Mouse (Mus musculus) stomach, postnatal 0 days (tissue): ENCODE measurements at regions not wholly inside any gene's neighbourhood (a gene's known extent, or its start where the extent isn't known, plus 50 kb on each side); places are given as distances from the start of the nearest gene placed in this dataset.

Experiments used
- ATAC-seq: fragments of 200-750 bp; cut with Nextera tagmentation; 2 replicates; pipeline ENCODE4 v1.8.0; 2017; ENCODE audit not compliant: low FRiP score, low TSS enrichment
- DNase-seq: peaks from one replicate; pipeline ENCODE4 v3.0.0-alpha.2; 2016; ENCODE audit warnings: low spot score
- H3K27ac ChIP-seq: fragments of 300-500 bp; sonication (generic); replicated peaks from 2 replicates; pipeline ENCODE4 v1.5.1; 2014; ENCODE audit warnings: mild to moderate bottlenecking, control low read depth
- H3K27me3 ChIP-seq: fragments of 300-500 bp; sonication (generic); 2 replicates; pipeline ENCODE4 v1.6.1; 2014; ENCODE audit warnings: low read length; ENCODE audit not compliant: control insufficient read depth, insufficient read depth
- H3K36me3 ChIP-seq: fragments of 300-500 bp; sonication (generic); 2 replicates; pipeline ENCODE4 v1.6.1; 2014; ENCODE audit warnings: low read length, mixed read lengths; ENCODE audit not compliant: control insufficient read depth, insufficient read depth
- H3K4me1 ChIP-seq: fragments of 300-500 bp; sonication (generic); replicated peaks from 2 replicates; pipeline ENCODE4 v1.6.1; 2014; ENCODE audit warnings: antibody characterized with exemption; ENCODE audit not compliant: control insufficient read depth, insufficient read depth
- H3K4me2 ChIP-seq: fragments of 300-500 bp; sonication (generic); replicated peaks from 2 replicates; pipeline ENCODE4 v1.6.1; 2014; ENCODE audit warnings: low read depth, mild to moderate bottlenecking, control low read depth, moderate library complexity
- H3K4me3 ChIP-seq: fragments of 300-500 bp; sonication (generic); 2 replicates; pipeline ENCODE4 v1.5.1; 2014; ENCODE audit warnings: low read depth, low read length, control low read depth
- H3K9ac ChIP-seq: fragments of 300-500 bp; sonication (generic); 2 replicates; pipeline ENCODE4 v1.6.1; 2014; ENCODE audit warnings: mild to moderate bottlenecking, low read length, control low read depth, mixed read lengths
- H3K9me3 ChIP-seq: fragments of 300-500 bp; sonication (generic); 2 replicates; pipeline ENCODE4 v1.6.1; 2016; ENCODE audit warnings: low read length; ENCODE audit not compliant: control insufficient read depth
- CTCF ChIP-seq: IDR thresholded peaks from 2 replicates; pipeline ENCODE4 v1.5.1; 2016; ENCODE audit warnings: antibody characterized with exemption, low read depth, mild to moderate bottlenecking, moderate library complexity
- EP300 ChIP-seq: optimal IDR thresholded peaks from 2 replicates; pipeline ENCODE3; 2016; ENCODE audit warnings: antibody characterized with exemption
- WGBS: fragments of 180-500 bp; shearing (Covaris S2); extraction: QIAGEN DNeasy Blood & Tissue Kit; methylation state at CpG from one replicate; pipeline ENCODE4 v1.1.7; 2014; 5-methylcytosine and 5-hydroxymethylcytosine counted together

DNA sequence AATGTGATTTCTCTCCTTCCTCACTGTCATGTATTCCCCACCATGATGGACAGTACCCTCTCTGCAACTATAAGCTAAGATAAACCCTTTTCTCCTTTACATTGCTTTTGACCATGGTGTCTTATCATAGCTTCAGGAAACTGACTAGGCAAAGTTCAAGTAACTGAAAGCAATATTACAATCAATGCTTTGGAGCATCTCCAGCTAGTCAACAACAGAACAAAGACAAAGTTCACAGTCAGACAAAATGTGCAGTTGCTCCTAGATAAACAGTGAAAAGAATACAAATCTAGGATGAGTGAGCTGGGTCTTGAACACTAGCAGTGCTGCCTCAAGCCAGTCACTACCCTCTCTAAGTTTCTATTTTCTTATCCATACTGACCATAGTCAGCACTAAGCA lies 100.2 kb upstream of the Dynlrb2 start:
- Histone ChIP-seq H3K4me3 (no peak overlapping the region), H3K27me3 (no peaks in the 10 kb centered on the region), H3K4me1 (no peaks in the 10 kb centered on the region), H3K9ac (no peak overlapping the region), H3K4me2 (no peak overlapping the region), H3K9me3 (no peaks in the 10 kb centered on the region), H3K27ac (no peak overlapping the region), H3K36me3 (no peaks in the 10 kb centered on the region)
- ATAC-seq (no peak), DNase-seq (no peak)
- no peak for TF ChIP-seq EP300
- TF ChIP-seq CTCF: no peak

- Histone ChIP-seq H3K4me2 (no peak overlapping the region), H3K27ac (no peak overlapping the region), H3K4me3 (no peak overlapping the region), H3K27me3 (no peaks in the 10 kb centered on the region), H3K36me3 (no peaks in the 10 kb centered on the region), H3K4me1 (no peaks in the 10 kb centered on the region), H3K9ac (no peak overlapping the region), H3K9me3 (no peaks in the 10 kb centered on the region)
- WGBS: 54% methylated on average over 5 of the region's 5 CpGs
- DNase-seq (no peak), ATAC-seq (no peak)
- no peak for TF ChIP-seq EP300
- TF ChIP-seq CTCF: no peak
These were observed 101.4 kb upstream of the Dynlrb2 start for GRCm38 (mm10) chr8:116403366-116403765.

- Histone ChIP-seq H3K4me3 (no peak overlapping the region), H3K4me2 (no peak overlapping the region), H3K4me1 (no peaks in the 10 kb centered on the region), H3K27me3 (no peaks in the 10 kb centered on the region), H3K27ac (no peak overlapping the region), H3K9me3 (no peaks in the 10 kb centered on the region), H3K9ac (no peak overlapping the region), H3K36me3 (no peaks in the 10 kb centered on the region)
- no peak for ATAC-seq
- no peak for TF ChIP-seq EP300
- no peak for DNase-seq
- 58% methylated on average over 2 of the region's 2 CpGs for WGBS
These were observed 105.3 kb upstream of the Dynlrb2 start for GRCm38 (mm10) chr8:116399452-116399851.

DNA sequence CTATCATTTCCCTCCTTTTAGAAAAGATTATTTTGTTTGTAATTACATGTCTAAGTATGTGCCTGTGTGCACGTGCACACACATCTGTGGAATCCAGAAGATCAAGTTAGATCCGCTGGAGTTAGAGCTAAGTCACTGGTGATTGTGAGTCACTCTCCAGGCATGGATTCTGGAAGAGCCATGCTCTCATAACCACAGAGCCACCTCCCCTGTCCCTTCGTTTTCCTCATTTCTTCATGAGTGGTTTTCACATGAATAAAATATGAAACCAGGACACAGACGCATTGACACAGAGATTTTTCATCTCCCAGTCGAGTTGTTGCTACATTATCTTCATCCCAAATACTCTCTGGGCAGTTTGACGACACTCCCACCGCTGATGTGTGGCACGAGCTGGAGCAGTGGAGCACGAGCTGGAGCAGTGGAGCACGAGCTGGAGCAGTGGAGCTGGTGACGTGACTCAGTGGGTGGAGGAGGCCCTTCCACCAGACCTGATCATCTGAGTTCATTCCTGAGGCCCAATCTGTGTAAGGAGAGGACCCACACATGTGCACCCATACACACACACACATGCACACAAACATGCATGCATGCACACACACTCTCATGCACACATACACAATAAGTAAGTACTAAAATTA lies 106.1 kb upstream of the Dynlrb2 start:
- no peak overlapping the region for H3K27ac ChIP-seq
- H3K4me1 ChIP-seq: no peaks in the 10 kb centered on the region
- H3K4me3 ChIP-seq: no peak overlapping the region
- H3K27me3 ChIP-seq: no peaks in the 10 kb centered on the region
- 67% methylated on average over 11 of the region's 11 CpGs for WGBS
- no peak overlapping the region for H3K9ac ChIP-seq
- ATAC-seq (peak; percentile 42; the same call in 1 of the 2 replicates), DNase-seq (no peak)
- no peaks in the 10 kb centered on the region for H3K9me3 ChIP-seq
- no peaks in the 10 kb centered on the region for H3K36me3 ChIP-seq
- H3K4me2 ChIP-seq: no peak overlapping the region
- TF ChIP-seq CTCF (no peak), EP300 (no peak)

DNA sequence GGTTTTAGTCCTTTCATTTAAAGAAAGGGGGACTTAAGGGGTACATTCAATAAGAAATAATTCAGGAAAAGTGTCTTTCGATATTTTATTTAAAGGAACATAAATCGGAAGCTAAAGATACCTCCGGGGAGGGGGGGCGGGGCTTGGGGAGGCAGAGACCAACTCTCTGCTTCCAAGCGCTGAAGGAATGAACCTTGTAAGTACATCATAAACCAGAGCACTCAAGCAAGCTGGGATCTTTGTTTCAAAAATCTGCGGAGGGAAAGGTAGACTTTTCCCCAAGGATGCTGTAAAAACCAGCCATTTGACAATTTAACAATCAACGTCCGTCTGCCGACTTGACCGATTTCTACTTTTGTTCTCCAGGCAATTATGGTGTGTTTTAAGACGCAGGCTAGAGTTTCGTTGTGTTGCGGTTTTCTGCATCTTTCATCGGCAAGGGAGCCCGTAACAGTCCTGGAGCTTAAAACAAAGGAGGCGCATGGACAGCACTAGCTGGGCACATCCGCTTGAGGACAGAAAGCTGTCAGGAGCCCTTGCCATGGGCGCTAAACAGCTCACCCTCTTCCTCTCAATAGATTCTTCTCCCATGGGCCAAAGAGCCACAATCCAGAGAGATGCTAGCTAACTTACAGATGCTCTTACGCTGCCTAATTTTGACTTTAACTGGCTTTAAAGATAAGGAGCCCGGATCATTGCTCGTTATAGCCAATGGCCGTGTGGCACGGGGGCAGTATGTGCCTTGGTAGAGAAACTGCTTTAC lies 119.4 kb upstream of the Dynlrb2 start:
- Histone ChIP-seq H3K36me3 (no peaks in the 10 kb centered on the region), H3K27me3 (no peaks in the 10 kb centered on the region), H3K4me1 (no peaks in the 10 kb centered on the region), H3K4me2 (no peak overlapping the region), H3K9ac (no peak overlapping the region), H3K27ac (no peak overlapping the region), H3K9me3 (no peaks in the 10 kb centered on the region), H3K4me3 (no peak overlapping the region)
- 94% methylated on average over 23 of the region's 23 CpGs for WGBS
- TF ChIP-seq EP300: no peak
- no peak for TF ChIP-seq CTCF
- ATAC-seq (no peak), DNase-seq (no peak)

DNA sequence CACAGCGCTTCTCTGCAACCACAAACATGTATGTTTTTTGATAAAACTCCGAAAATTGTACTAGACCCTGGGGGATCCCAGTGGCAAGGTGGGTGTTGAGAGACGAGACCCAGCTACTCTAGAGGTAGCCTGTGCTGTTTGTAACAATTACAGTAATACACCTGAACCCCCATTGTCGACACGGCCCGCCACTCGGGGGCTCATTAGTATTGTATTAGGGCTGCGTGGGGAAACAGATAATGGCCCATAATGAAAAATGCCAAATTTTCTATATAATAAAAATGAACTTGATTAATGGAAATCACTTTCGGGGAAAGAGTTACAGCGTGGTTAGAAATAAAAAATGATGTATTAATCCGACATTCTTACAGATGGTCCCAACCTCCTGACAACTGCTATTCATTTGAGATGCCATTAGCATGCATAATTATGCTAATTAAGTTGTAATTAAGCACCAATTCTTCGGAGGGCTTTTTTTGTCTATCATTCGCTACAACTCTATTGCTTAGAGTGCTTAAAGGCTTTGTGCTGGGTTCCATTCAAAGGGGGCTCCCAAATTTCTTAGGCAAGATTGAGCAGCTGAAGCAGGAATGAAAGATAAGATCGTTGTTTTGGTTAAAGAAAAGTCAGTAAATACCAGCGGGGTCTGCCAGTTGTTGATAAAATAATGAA lies 120.2 kb upstream of the Dynlrb2 start:
- no peak overlapping the region for H3K27ac ChIP-seq
- no peaks in the 10 kb centered on the region for H3K9me3 ChIP-seq
- DNase-seq (no peak), ATAC-seq (no peak)
- H3K4me3 ChIP-seq: no peak overlapping the region
- no peak overlapping the region for H3K9ac ChIP-seq
- TF ChIP-seq CTCF: no peak
- no peak for TF ChIP-seq EP300
- no peaks in the 10 kb centered on the region for H3K36me3 ChIP-seq
- no peaks in the 10 kb centered on the region for H3K4me1 ChIP-seq
- H3K27me3 ChIP-seq: no peaks in the 10 kb centered on the region
- WGBS: 80% methylated on average over 15 of the region's 15 CpGs
- no peak overlapping the region for H3K4me2 ChIP-seq
